Mouse (Mus musculus) brain, adult 2 months (tissue): ENCODE data around the gene Cdadc1.
A peak's percentile ranks its signal among the peaks of the same experiment; 100 is the strongest.

Experiments
- DNase-seq: peaks from one replicate; pipeline ENCODE4 v3.0.0; 2011; ENCODE audit warnings: low read depth, low spot score

Cdadc1 gene

GRCm38 (mm10) chr14:59612920-59613625, 15.3 kb upstream of the Cdadc1 start:
- peak; percentile 46 for DNase-seq

GRCm38 (mm10) chr14:59607021-59607420, 9.3 kb upstream of the Cdadc1 start:
- DNase-seq: no peak

- peak; percentile 79 for DNase-seq
Observed at GRCm38 (mm10) chr14:59605671-59606353, 8.1 kb upstream of the Cdadc1 start.

- DNase-seq: peak; percentile 49
Observed at GRCm38 (mm10) chr14:59604002-59604645, 6.4 kb upstream of the Cdadc1 start.

- DNase-seq: no peak
Observed at GRCm38 (mm10) chr14:59598260-59598627, 485 bp upstream of the Cdadc1 start.

- no peak for DNase-seq
Observed at GRCm38 (mm10) chr14:59594988-59595387, 2.8 kb downstream of the Cdadc1 start.

GRCm38 (mm10) chr14:59592593-59592992, 5.2 kb downstream of the Cdadc1 start:
- DNase-seq: no peak

- no peak for DNase-seq
Observed at GRCm38 (mm10) chr14:59591901-59592300, 5.9 kb downstream of the Cdadc1 start.

GRCm38 (mm10) chr14:59590614-59591013, 7.1 kb downstream of the Cdadc1 start:
- DNase-seq: peak; percentile 52

- no peak for DNase-seq
Observed at GRCm38 (mm10) chr14:59576385-59576784, 21.4 kb downstream of the Cdadc1 start.

- no peak for DNase-seq
Observed at GRCm38 (mm10) chr14:59566756-59567155, 31.0 kb downstream of the Cdadc1 start.

- DNase-seq: peak; percentile 77
Observed at GRCm38 (mm10) chr14:59557886-59558285, 39.9 kb downstream of the Cdadc1 start.

GRCm38 (mm10) chr14:59557071-59557470, 40.7 kb downstream of the Cdadc1 start:
- no peak for DNase-seq

GRCm38 (mm10) chr14:59555928-59556531, 41.7 kb downstream of the Cdadc1 start:
- peak; percentile 86 for DNase-seq

GRCm38 (mm10) chr14:59555018-59555417, 42.7 kb downstream of the Cdadc1 start:
- no peak for DNase-seq

- peak; percentile 35 for DNase-seq
Observed at GRCm38 (mm10) chr14:59554025-59554424, 43.7 kb downstream of the Cdadc1 start.

GRCm38 (mm10) chr14:59551956-59552355, 45.8 kb downstream of the Cdadc1 start:
- no peak for DNase-seq

- DNase-seq: peak; percentile 47
Observed at GRCm38 (mm10) chr14:59550841-59551240, 46.9 kb downstream of the Cdadc1 start.

GRCm38 (mm10) chr14:59549106-59549505, 48.7 kb downstream of the Cdadc1 start:
- DNase-seq: peak; percentile 58

- no peak for DNase-seq
Observed at GRCm38 (mm10) chr14:59548532-59548931, 49.2 kb downstream of the Cdadc1 start.

GRCm38 (mm10) chr14:59547530-59547929, 50.2 kb downstream of the Cdadc1 start:
- no peak for DNase-seq

GRCm38 (mm10) chr14:59546162-59546880, 51.4 kb downstream of the Cdadc1 start:
- no peak for DNase-seq
